Mouse (Mus musculus) liver, embryonic 13.5 days (tissue): Measurements from ENCODE around the gene Ankrd34b. TPM values are rescaled to one million over a fixed set of nuclear protein-coding genes. Genes with fewer than 3 reads are reported as not detected.

Source experiments
- ATAC-seq: fragments of 200-750 bp; cut with Nextera tagmentation; 2 replicates; pipeline ENCODE4 v1.8.0; 2017; ENCODE audit warnings: low read depth, mild to moderate bottlenecking, moderate number of reproducible peaks, moderate library complexity
- DNase-seq: peaks from one replicate; pipeline ENCODE4 v3.0.0; 2022
- H3K27ac ChIP-seq: fragments of 300-500 bp; sonication (generic); 2 replicates; pipeline ENCODE4 v1.5.1; 2015; ENCODE audit warnings: moderate library complexity, mild to moderate bottlenecking, inconsistent platforms
- H3K27me3 ChIP-seq: fragments of 300-500 bp; sonication (generic); 2 replicates; pipeline ENCODE4 v1.6.1; 2015; ENCODE audit warnings: mild to moderate bottlenecking, inconsistent platforms
- H3K36me3 ChIP-seq: fragments of 300-500 bp; sonication (generic); 2 replicates; pipeline ENCODE4 v1.6.1; 2015; ENCODE audit warnings: mild to moderate bottlenecking, inconsistent platforms
- H3K4me1 ChIP-seq: fragments of 300-500 bp; sonication (generic); replicated peaks from 2 replicates; pipeline ENCODE4 v1.6.1; 2015; ENCODE audit warnings: inconsistent platforms
- H3K4me2 ChIP-seq: fragments of 300-500 bp; sonication (generic); 2 replicates; pipeline ENCODE4 v1.6.1; 2015; ENCODE audit warnings: inconsistent platforms, mild to moderate bottlenecking, moderate library complexity
- H3K4me3 ChIP-seq: fragments of 300-500 bp; sonication (generic); replicated peaks from 2 replicates; pipeline ENCODE4 v1.5.1; 2015; ENCODE audit warnings: mild to moderate bottlenecking, inconsistent platforms
- H3K9ac ChIP-seq: fragments of 300-500 bp; sonication (generic); 2 replicates; pipeline ENCODE4 v1.6.1; 2015; ENCODE audit warnings: mild to moderate bottlenecking, inconsistent platforms
- H3K9me3 ChIP-seq: fragments of 300-500 bp; sonication (generic); replicated peaks from 2 replicates; pipeline ENCODE4 v1.6.1; 2016; ENCODE audit warnings: inconsistent platforms
- WGBS: fragments of 180-500 bp; shearing (Covaris S2); methylation state at CpG from one replicate; pipeline ENCODE4 v1.1.7; 2015; ENCODE audit not compliant: insufficient replicate concordance; 5-methylcytosine and 5-hydroxymethylcytosine counted together
- polyA plus RNA-seq: library from polyadenylated mRNA; unstranded; fragments of >200 nt; fragmentation: Nextera tagmentation; extraction: Ambion mirVana; gene quantifications from 2 replicates; pipeline ENCODE4 v1.2.1, GENCODE M21; 2015

Ankrd34b gene
- 0.03 TPM in 1 of 2 replicates, not detected in the other for polyA plus RNA-seq

GRCm38 (mm10) chr13:92425758-92426264 lies at the start of gene Ankrd34b:
Gene Ankrd34b (plus strand): TSS chr13:92425896.
- Histone ChIP-seq H3K9ac (no peak within 1 kb of the TSS), H3K27me3 (peaks cover 73% of the 10 kb centered on the region), H3K4me3 (peak within 1 kb of the TSS; percentile 51), H3K9me3 (no peaks in the 10 kb centered on the region), H3K27ac (no peak within 1 kb of the TSS), H3K4me1 (peaks cover 14% of the 10 kb centered on the region), H3K36me3 (no peaks in the 10 kb centered on the region), H3K4me2 (peak within 1 kb of the TSS; percentile 67)
- WGBS, result under 1% methylated on average over 54 of the region's 54 CpGs
- DNase-seq (no peak), ATAC-seq (no peak)

GRCm38 (mm10) chr13:92387367-92387766 lies 38.3 kb upstream of the Ankrd34b start:
- H3K4me1 ChIP-seq, result peaks cover 7% of the 10 kb centered on the region; the same call in 1 of the 2 replicates
- peak; percentile 61; the same call in 1 of the 2 replicates for ATAC-seq
- no peaks in the 10 kb centered on the region for H3K9me3 ChIP-seq
- 39% methylated on average over 3 of the region's 3 CpGs for WGBS
- DNase-seq, result no peak
- H3K27me3 ChIP-seq, result no peaks in the 10 kb centered on the region
- H3K9ac ChIP-seq, result no peak overlapping the region
- H3K27ac ChIP-seq, result no peak overlapping the region
- H3K36me3 ChIP-seq, result peaks cover 27% of the 10 kb centered on the region
- no peak overlapping the region for H3K4me2 ChIP-seq
- H3K4me3 ChIP-seq, result no peak overlapping the region

GRCm38 (mm10) chr13:92393047-92393661 lies 32.5 kb upstream of the Ankrd34b start:
- no peak for ATAC-seq
- DNase-seq, result no peak
- no peak overlapping the region for H3K9ac ChIP-seq

GRCm38 (mm10) chr13:92398491-92399384 lies 27.0 kb upstream of the Ankrd34b start:
- H3K27ac ChIP-seq, result no peak overlapping the region
- H3K36me3 ChIP-seq, result no peaks in the 10 kb centered on the region
- H3K4me1 ChIP-seq, result no peaks in the 10 kb centered on the region
- WGBS, result 66% methylated on average over 11 of the region's 11 CpGs
- ATAC-seq (no peak), DNase-seq (no peak)
- H3K9me3 ChIP-seq, result no peaks in the 10 kb centered on the region
- H3K4me3 ChIP-seq, result no peak overlapping the region
- H3K9ac ChIP-seq, result no peak overlapping the region
- no peak overlapping the region for H3K4me2 ChIP-seq
- H3K27me3 ChIP-seq, result no peaks in the 10 kb centered on the region

More at GRCm38 (mm10) chr13:92393047-92393661, 32.5 kb upstream of the Ankrd34b start:
- Histone ChIP-seq H3K27me3 (no peaks in the 10 kb centered on the region), H3K4me3 (no peak overlapping the region), H3K27ac (no peak overlapping the region), H3K9me3 (no peaks in the 10 kb centered on the region), H3K4me2 (no peak overlapping the region), H3K36me3 (no peaks in the 10 kb centered on the region), H3K4me1 (no peaks in the 10 kb centered on the region)
- WGBS, result 78% methylated on average over 12 of the region's 12 CpGs

- Histone ChIP-seq H3K27ac (no peak overlapping the region), H3K27me3 (no peaks in the 10 kb centered on the region), H3K4me3 (no peak overlapping the region), H3K9me3 (no peaks in the 10 kb centered on the region), H3K4me2 (no peak overlapping the region), H3K36me3 (no peaks in the 10 kb centered on the region), H3K4me1 (no peaks in the 10 kb centered on the region), H3K9ac (no peak overlapping the region)
- WGBS, result 30% methylated on average over 2 of the region's 2 CpGs
- ATAC-seq (no peak), DNase-seq (no peak)
Observed at GRCm38 (mm10) chr13:92402063-92402462, 23.6 kb upstream of the Ankrd34b start.

GRCm38 (mm10) chr13:92403496-92403895 lies 22.2 kb upstream of the Ankrd34b start:
- DNase-seq (no peak), ATAC-seq (no peak)
- H3K9ac ChIP-seq, result no peak overlapping the region
- no peak overlapping the region for H3K4me3 ChIP-seq
- no peaks in the 10 kb centered on the region for H3K27me3 ChIP-seq
- no peaks in the 10 kb centered on the region for H3K9me3 ChIP-seq
- no peaks in the 10 kb centered on the region for H3K4me1 ChIP-seq
- H3K36me3 ChIP-seq, result no peaks in the 10 kb centered on the region
- no peak overlapping the region for H3K27ac ChIP-seq
- H3K4me2 ChIP-seq, result no peak overlapping the region
- 56% methylated on average over 3 of the region's 3 CpGs for WGBS

GRCm38 (mm10) chr13:92410486-92410885 lies 15.2 kb upstream of the Ankrd34b start:
- no peaks in the 10 kb centered on the region for H3K4me1 ChIP-seq

GRCm38 (mm10) chr13:92419630-92420029 lies 6.1 kb upstream of the Ankrd34b start:
- Histone ChIP-seq H3K9ac (no peak overlapping the region), H3K27me3 (peaks cover 25% of the 10 kb centered on the region), H3K36me3 (no peaks in the 10 kb centered on the region), H3K4me3 (no peak overlapping the region), H3K27ac (no peak overlapping the region), H3K4me1 (no peaks in the 10 kb centered on the region), H3K4me2 (no peak overlapping the region), H3K9me3 (no peaks in the 10 kb centered on the region)
- DNase-seq (no peak), ATAC-seq (no peak)
- WGBS, result 66% methylated on average over 11 of the region's 11 CpGs

More at GRCm38 (mm10) chr13:92410486-92410885, 15.2 kb upstream of the Ankrd34b start:
- H3K9me3 ChIP-seq, result no peaks in the 10 kb centered on the region
- no peak overlapping the region for H3K4me3 ChIP-seq
- DNase-seq (no peak), ATAC-seq (no peak)
- no peak overlapping the region for H3K4me2 ChIP-seq
- 59% methylated on average over 2 of the region's 2 CpGs for WGBS
- no peak overlapping the region for H3K27ac ChIP-seq
- no peak overlapping the region for H3K9ac ChIP-seq
- no peaks in the 10 kb centered on the region for H3K36me3 ChIP-seq
- no peaks in the 10 kb centered on the region for H3K27me3 ChIP-seq

- 28% methylated on average over 3 of the region's 3 CpGs for WGBS
- Histone ChIP-seq H3K4me1 (peaks cover 14% of the 10 kb centered on the region), H3K4me2 (no peak overlapping the region), H3K27ac (no peak overlapping the region), H3K4me3 (no peak overlapping the region), H3K9ac (no peak overlapping the region), H3K36me3 (no peaks in the 10 kb centered on the region), H3K9me3 (no peaks in the 10 kb centered on the region), H3K27me3 (peaks cover 66% of the 10 kb centered on the region)
- ATAC-seq, result no peak
- no peak for DNase-seq
Observed at GRCm38 (mm10) chr13:92423711-92424110, 2.0 kb upstream of the Ankrd34b start.

- WGBS, result 1% methylated on average over 91 of the region's 92 CpGs
- no peaks in the 10 kb centered on the region for H3K36me3 ChIP-seq
- H3K27me3 ChIP-seq, result peaks cover 73% of the 10 kb centered on the region
- ATAC-seq, result no peak
- H3K4me1 ChIP-seq, result peaks cover 14% of the 10 kb centered on the region
- no peak overlapping the region for H3K9ac ChIP-seq
- peak overlapping the region; percentile 51 for H3K4me3 ChIP-seq
- no peak overlapping the region for H3K27ac ChIP-seq
- no peaks in the 10 kb centered on the region for H3K9me3 ChIP-seq
- H3K4me2 ChIP-seq, result peak overlapping the region; percentile 67
- DNase-seq, result no peak
Observed at GRCm38 (mm10) chr13:92426294-92427051, 777 bp downstream of the Ankrd34b start.

- H3K27ac ChIP-seq, result no peak overlapping the region
- no peak for DNase-seq
- no peak overlapping the region for H3K9ac ChIP-seq
- H3K4me2 ChIP-seq, result no peak overlapping the region
- H3K4me1 ChIP-seq, result peaks cover 14% of the 10 kb centered on the region
- H3K9me3 ChIP-seq, result no peaks in the 10 kb centered on the region
- H3K36me3 ChIP-seq, result no peaks in the 10 kb centered on the region
- H3K27me3 ChIP-seq, result peaks cover 73% of the 10 kb centered on the region
- no peak for ATAC-seq
- 42% methylated on average over 4 of the region's 4 CpGs for WGBS
- no peak overlapping the region for H3K4me3 ChIP-seq
Observed at GRCm38 (mm10) chr13:92427351-92427855, 1.7 kb downstream of the Ankrd34b start.
